Mouse (Mus musculus) spleen, adult 2 months (tissue): ENCODE measurements at regions not wholly inside any gene's neighbourhood (a gene's known extent, or its start where the extent isn't known, plus 50 kb on each side); places are given as distances from the start of the nearest gene placed in this dataset.

Experiments used
- CTCF ChIP-seq: fragments of 200-500 bp; IDR thresholded peaks from 2 replicates; pipeline ENCODE4 v1.5.1; 2011; ENCODE audit warnings: mild to moderate bottlenecking, inconsistent platforms; ENCODE audit not compliant: insufficient read depth, insufficient read length, insufficient replicate concordance; ENCODE audit errors: extremely low read depth
- POLR2A ChIP-seq: fragments of 200-500 bp; IDR thresholded peaks from 2 replicates; pipeline ENCODE4 v1.6.1; 2011; ENCODE audit warnings: low read depth, low read length, inconsistent platforms

DNA sequence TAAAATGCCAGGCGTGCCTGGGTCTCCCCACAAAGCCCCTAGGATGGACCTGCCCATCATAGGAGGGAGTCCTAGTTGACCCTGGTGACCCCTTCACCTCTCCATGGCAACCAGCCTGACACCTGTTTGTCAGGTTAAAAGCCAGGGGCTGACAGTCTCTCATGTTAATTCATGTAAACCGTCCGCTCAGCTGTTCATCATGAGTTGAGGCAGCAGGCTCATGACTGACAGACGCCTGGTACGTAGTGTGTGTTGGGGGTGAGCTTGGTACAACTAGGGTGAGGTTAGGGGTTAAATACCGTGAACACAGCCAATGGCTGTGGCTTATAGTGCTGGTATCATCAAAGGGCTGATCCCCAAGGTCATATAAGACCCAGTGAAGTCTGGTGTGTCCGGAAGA is 59.7 kb upstream of the Sulf2 start:
- TF ChIP-seq CTCF (no peak), POLR2A (no peak)
